Comparison of ENCODE assay signal across 29 mouse cellular contexts in genomic region chr7:46837073-46837472, GRCm38 (mm10). TPM values are rescaled to one million over a fixed set of nuclear protein-coding genes. Genes with fewer than 3 reads are reported as not detected.
DNase-seq lines count a peak whose midpoint lies in the region; ATAC-seq and TF ChIP-seq lines count a peak whose summit lies in the region.
"Had no signal": no experiment of that assay in that cellular context is flagged by ENCODE, and none has a peak within 500 bp of the region (broad histone marks: within the 10 kb centered on the region; RNA-seq: fewer than 3 reads in every experiment).

No protein-coding gene starts in this region.

- no peaks in the 10 kb centered on the region for H3K9me3 ChIP-seq in hindbrain, embryonic 10.5 days
- H3K9me3 ChIP-seq in hindbrain, embryonic 13.5 days: no peaks in the 10 kb centered on the region
- H3K9me3 ChIP-seq in liver, embryonic 12.5 days (replicated peaks): no peaks in the 10 kb centered on the region
- H3K9me3 ChIP-seq: forebrain, embryonic 13.5 days; heart, embryonic 13.5 days; hindbrain, embryonic 15.5 days; liver, embryonic 13.5 days; midbrain, embryonic 12.5 days; stomach, embryonic 15.5 days had no signal

- ATAC-seq in hindbrain, embryonic 13.5 days (ENCODE audit: low FRiP score): no peak
- no peak for ATAC-seq in liver, embryonic 12.5 days
- ATAC-seq: forebrain, embryonic 13.5 days had no signal

- no peak overlapping the region for H3K4me2 ChIP-seq in hindbrain, embryonic 13.5 days
- H3K4me2 ChIP-seq in liver, embryonic 12.5 days: no peak overlapping the region
- H3K4me2 ChIP-seq: midbrain, embryonic 12.5 days had no signal

- 40% methylated on average over 5 of the region's 5 CpGs for WGBS in hindbrain, embryonic 10.5 days
- WGBS in hindbrain, embryonic 13.5 days: 39% methylated on average over 5 of the region's 5 CpGs
- WGBS in liver, adult 2 months: 54% methylated on average over 5 of the region's 5 CpGs
- WGBS in liver, embryonic 12.5 days (ENCODE audit: insufficient replicate concordance): 78% methylated on average over 5 of the region's 5 CpGs
- WGBS in macrophage (ENCODE audit: missing documents): 96% methylated on average over 5 of the region's 5 CpGs

- no peak for DNase-seq in hindbrain, embryonic 10.5 days (ENCODE audit: low spot score)
- no peak for DNase-seq in liver, adult 2 months (ENCODE audit: extremely low read depth, low read depth, low spot score)
- no peak for DNase-seq in ovary, adult 18-20 months (ENCODE audit: low spot score)
- DNase-seq: adrenal gland, adult 8-10 months; cerebellum, adult 8-10 months; gastrocnemius, postnatal 14 days; heart, adult 18-20 months; heart, postnatal 36 days; kidney, adult 11 months; kidney, postnatal 14 days; layer of hippocampus, postnatal 36 days; liver, embryonic 13.5 days; lung, embryonic 14.5 days; lung, postnatal 4 days; thymus, adult 18-20 months had no signal

- no peak overlapping the region for H3K4me3 ChIP-seq in hindbrain, embryonic 10.5 days
- H3K4me3 ChIP-seq in hindbrain, embryonic 13.5 days: no peak overlapping the region
- peak overlapping the region; percentile 4; the same call in 1 of the 2 replicates for H3K4me3 ChIP-seq in liver, adult 2 months (ENCODE audit: insufficient read depth, low read depth, low read length)
- no peak overlapping the region for H3K4me3 ChIP-seq in liver, embryonic 12.5 days
- no peak overlapping the region for H3K4me3 ChIP-seq in brown adipose tissue, adult 24 weeks (ENCODE audit: insufficient read depth, low read depth, low read length)
- H3K4me3 ChIP-seq in macrophage (ENCODE audit: inconsistent target): no peak overlapping the region
- H3K4me3 ChIP-seq: forebrain, embryonic 13.5 days; heart, embryonic 13.5 days; hindbrain, embryonic 15.5 days; liver, embryonic 13.5 days; midbrain, embryonic 12.5 days; stomach, embryonic 15.5 days had no signal

- H3K9ac ChIP-seq in hindbrain, embryonic 13.5 days: no peak overlapping the region
- peak overlapping the region; percentile 28 for H3K9ac ChIP-seq in liver, adult 2 months (ENCODE audit: low read depth, low read length)
- no peak overlapping the region for H3K9ac ChIP-seq in liver, embryonic 12.5 days
- H3K9ac ChIP-seq: forebrain, embryonic 13.5 days; hindbrain, embryonic 15.5 days; liver, embryonic 13.5 days; midbrain, embryonic 12.5 days; stomach, embryonic 15.5 days had no signal

- H3K4me1 ChIP-seq in hindbrain, embryonic 10.5 days (replicated peaks): peaks cover 68% of the 10 kb centered on the region
- peaks cover 29% of the 10 kb centered on the region for H3K4me1 ChIP-seq in hindbrain, embryonic 13.5 days (replicated peaks)
- peaks cover 22% of the 10 kb centered on the region for H3K4me1 ChIP-seq in liver, adult 2 months (ENCODE audit: control insufficient read depth, insufficient read depth, low read length)
- peaks cover 74% of the 10 kb centered on the region for H3K4me1 ChIP-seq in liver, embryonic 12.5 days
- peaks cover 18% of the 10 kb centered on the region; the same call in 1 of the 2 replicates for H3K4me1 ChIP-seq in brown adipose tissue, adult 24 weeks (ENCODE audit: control insufficient read depth, insufficient read depth, insufficient read length, low read length)

- H3K27me3 ChIP-seq in hindbrain, embryonic 10.5 days (ENCODE audit: insufficient read depth, poor library complexity, severe bottlenecking): peaks cover 16% of the 10 kb centered on the region; the same call in 1 of the 2 replicates
- H3K27me3 ChIP-seq in hindbrain, embryonic 13.5 days: peaks cover 16% of the 10 kb centered on the region
- H3K27me3 ChIP-seq in liver, adult 2 months (ENCODE audit: control insufficient read depth, insufficient read depth, low read length): no peaks in the 10 kb centered on the region
- no peaks in the 10 kb centered on the region for H3K27me3 ChIP-seq in liver, embryonic 12.5 days (replicated peaks)
- H3K27me3 ChIP-seq: heart, embryonic 13.5 days; hindbrain, embryonic 15.5 days; liver, embryonic 13.5 days; stomach, embryonic 15.5 days had no signal

- H3K36me3 ChIP-seq in hindbrain, embryonic 10.5 days: no peaks in the 10 kb centered on the region
- H3K36me3 ChIP-seq in hindbrain, embryonic 13.5 days: no peaks in the 10 kb centered on the region
- no peaks in the 10 kb centered on the region for H3K36me3 ChIP-seq in liver, adult 2 months (ENCODE audit: control insufficient read depth, insufficient read depth, low read length)
- no peaks in the 10 kb centered on the region for H3K36me3 ChIP-seq in liver, embryonic 12.5 days
- no peaks in the 10 kb centered on the region for H3K36me3 ChIP-seq in macrophage (ENCODE audit: inconsistent target)
- H3K36me3 ChIP-seq: heart, embryonic 13.5 days; hindbrain, embryonic 15.5 days; liver, embryonic 13.5 days; midbrain, embryonic 12.5 days; stomach, embryonic 15.5 days had no signal

- H3K79me2 ChIP-seq in liver, adult 2 months (ENCODE audit: control insufficient read depth, insufficient read depth, low read length): no peaks in the 10 kb centered on the region
- H3K79me2 ChIP-seq in macrophage (ENCODE audit: inconsistent target): no peaks in the 10 kb centered on the region

- H3K27ac ChIP-seq in hindbrain, embryonic 10.5 days: peak overlapping the region; percentile 13; the same call in 1 of the 2 replicates
- H3K27ac ChIP-seq in hindbrain, embryonic 13.5 days: no peak overlapping the region
- peak overlapping the region; percentile 47 for H3K27ac ChIP-seq in liver, adult 2 months (replicated peaks; ENCODE audit: insufficient read depth, low read depth, low read length)
- no peak overlapping the region for H3K27ac ChIP-seq in liver, embryonic 12.5 days
- peak overlapping the region; percentile 20; the same call in 1 of the 2 replicates for H3K27ac ChIP-seq in brown adipose tissue, adult 24 weeks (replicated peaks; ENCODE audit: low read depth, low read length)
- peak overlapping the region; percentile 81; the same call in 1 of the 2 replicates for H3K27ac ChIP-seq in macrophage
- H3K27ac ChIP-seq: forebrain, embryonic 13.5 days; midbrain, embryonic 12.5 days had no signal

- TF ChIP-seq CTCF in liver, adult 2 months (IDR thresholded peaks at IDR 0.05; ENCODE audit: low read depth, low read length): no peak

- no peak for TF ChIP-seq POLR2A in liver, adult 2 months (IDR thresholded peaks at IDR 0.05; ENCODE audit: extremely low read depth, insufficient read depth, low read length)

RNA-seq across cellular contexts. Expression of gene Ldha, which starts 4.2 kb away (rescaled TPM):
- 2,204 and 3,422 TPM in 2 replicates for polyA plus RNA-seq in hindbrain, embryonic 10.5 days (2016; fragmentation: Nextera tagmentation; extraction: Ambion mirVana)
- polyA plus RNA-seq in hindbrain, embryonic 13.5 days (2015; fragmentation: Nextera tagmentation; extraction: Ambion mirVana): 521 and 535 TPM in 2 replicates
- 442 and 520 TPM in 2 replicates for total RNA-seq in liver, adult 2 months (2014; rRNA removed)
- 594 and 718 TPM in 2 replicates for polyA plus RNA-seq in liver, adult 2 months (2012; rRNA removed)
- polyA plus RNA-seq in liver, embryonic 12.5 days (2016; fragmentation: Nextera tagmentation; extraction: Ambion mirVana): 1,680 and 1,789 TPM in 2 replicates
- 1,796 and 2,267 TPM in 2 replicates for polyA plus RNA-seq in brown adipose tissue, adult 24 weeks (2012; ENCODE audit: insufficient read depth, insufficient read length, missing spikeins)
- 100 to 1,000 TPM in 4 of 26 experiments, 10 to 100 TPM in 22; 28.3 to 140 (median 69.6) TPM for total RNA-seq in macrophage (2018; cell fraction: chromatin; rRNA removed)
- total RNA-seq in macrophage (2018; cell fraction: cytosol; rRNA removed): 100 to 1,000 TPM; 342 to 466 (median 395) TPM
- 100 to 1,000 TPM in 25 of 26 experiments, 10 to 100 TPM in 1; 83.2 to 291 (median 163) TPM for total RNA-seq in macrophage (2018; cell fraction: nucleus; rRNA removed)
- 352 to 860 TPM (median 417 TPM) in 3 replicates for polyA plus RNA-seq in macrophage (2018)

RNA-seq across cellular contexts. Expression of gene Ldhc, which starts 23.9 kb away (rescaled TPM):
- polyA plus RNA-seq in hindbrain, embryonic 10.5 days (2016; fragmentation: Nextera tagmentation; extraction: Ambion mirVana): not detected in 2 replicates
- 0.26 and 0.35 TPM in 2 replicates for polyA plus RNA-seq in hindbrain, embryonic 13.5 days (2015; fragmentation: Nextera tagmentation; extraction: Ambion mirVana)
- not detected in 2 replicates for total RNA-seq in liver, adult 2 months (2014; rRNA removed)
- polyA plus RNA-seq in liver, adult 2 months (2012; rRNA removed): not detected in 2 replicates
- polyA plus RNA-seq in liver, embryonic 12.5 days (2016; fragmentation: Nextera tagmentation; extraction: Ambion mirVana): 0.15 and 0.22 TPM in 2 replicates
- not detected in 2 replicates for polyA plus RNA-seq in brown adipose tissue, adult 24 weeks (2012; ENCODE audit: insufficient read depth, insufficient read length, missing spikeins)
- total RNA-seq in macrophage (2018; cell fraction: chromatin; rRNA removed): not detected
- not detected for total RNA-seq in macrophage (2018; cell fraction: cytosol; rRNA removed)
- not detected for total RNA-seq in macrophage (2018; cell fraction: nucleus; rRNA removed)
- not detected in 3 replicates for polyA plus RNA-seq in macrophage (2018)
- total RNA-seq: adrenal gland, adult 8-10 months; gastrocnemius, postnatal 14 days; heart, adult 18-20 months; heart, postnatal 36 days; layer of hippocampus, adult 18-20 months; layer of hippocampus, postnatal 36 days; left cerebral cortex, postnatal 10 days; MEL had no signal
- polyA plus RNA-seq: C2C12; forebrain, embryonic 13.5 days; heart, embryonic 13.5 days; urinary bladder, adult 2 months had no signal

RNA-seq across cellular contexts. Expression of gene Gtf2h1, which starts 41.2 kb away (rescaled TPM):
- polyA plus RNA-seq in hindbrain, embryonic 10.5 days (2016; fragmentation: Nextera tagmentation; extraction: Ambion mirVana): 42.0 and 53.0 TPM in 2 replicates
- polyA plus RNA-seq in hindbrain, embryonic 13.5 days (2015; fragmentation: Nextera tagmentation; extraction: Ambion mirVana): 43.7 and 44.2 TPM in 2 replicates
- total RNA-seq in liver, adult 2 months (2014; rRNA removed): 30.9 and 33.2 TPM in 2 replicates
- polyA plus RNA-seq in liver, adult 2 months (2012; rRNA removed): 6.3 and 6.7 TPM in 2 replicates
- polyA plus RNA-seq in liver, embryonic 12.5 days (2016; fragmentation: Nextera tagmentation; extraction: Ambion mirVana): 56.4 and 59.0 TPM in 2 replicates
- polyA plus RNA-seq in brown adipose tissue, adult 24 weeks (2012; ENCODE audit: insufficient read depth, insufficient read length, missing spikeins): 17.6 and 24.3 TPM in 2 replicates
- 10 to 100 TPM; 33.1 to 80.2 (median 55.2) TPM for total RNA-seq in macrophage (2018; cell fraction: chromatin; rRNA removed)
- 10 to 100 TPM; 42.8 to 68.4 (median 52.3) TPM for total RNA-seq in macrophage (2018; cell fraction: cytosol; rRNA removed)
- total RNA-seq in macrophage (2018; cell fraction: nucleus; rRNA removed): 10 to 100 TPM; 32.7 to 63.1 (median 45.6) TPM
- 41.4 to 101 TPM (median 42.4 TPM) in 3 replicates for polyA plus RNA-seq in macrophage (2018)

RNA-seq across cellular contexts. Expression of gene Hps5, which starts 41.2 kb away (rescaled TPM):
- polyA plus RNA-seq in hindbrain, embryonic 10.5 days (2016; fragmentation: Nextera tagmentation; extraction: Ambion mirVana): 20.0 and 21.1 TPM in 2 replicates
- polyA plus RNA-seq in hindbrain, embryonic 13.5 days (2015; fragmentation: Nextera tagmentation; extraction: Ambion mirVana): 15.6 and 16.3 TPM in 2 replicates
- total RNA-seq in liver, adult 2 months (2014; rRNA removed): 11.3 and 11.8 TPM in 2 replicates
- 7.3 and 9.0 TPM in 2 replicates for polyA plus RNA-seq in liver, adult 2 months (2012; rRNA removed)
- polyA plus RNA-seq in liver, embryonic 12.5 days (2016; fragmentation: Nextera tagmentation; extraction: Ambion mirVana): 9.7 and 10.7 TPM in 2 replicates
- polyA plus RNA-seq in brown adipose tissue, adult 24 weeks (2012; ENCODE audit: insufficient read depth, insufficient read length, missing spikeins): 11.9 and 13.5 TPM in 2 replicates
- total RNA-seq in macrophage (2018; cell fraction: chromatin; rRNA removed): 100 to 1,000 TPM in 12 of 26 experiments, 10 to 100 TPM in 14; 23.0 to 137 (median 96.7) TPM
- 10 to 100 TPM; 15.7 to 33.8 (median 24.0) TPM for total RNA-seq in macrophage (2018; cell fraction: cytosol; rRNA removed)
- total RNA-seq in macrophage (2018; cell fraction: nucleus; rRNA removed): 10 to 100 TPM; 23.1 to 91.3 (median 62.5) TPM
- polyA plus RNA-seq in macrophage (2018): 16.3 to 29.8 TPM (median 23.7 TPM) in 3 replicates

Comparison
In these comparisons a context has a peak if more than half of its experiments do, and no peak if none do; other contexts are left out.
1. H3K27ac ChIP-seq: peak in hindbrain, embryonic 10.5 days (single experiment), liver, adult 2 months (single experiment), brown adipose tissue, adult 24 weeks (single experiment) and macrophage (single experiment); none in hindbrain, embryonic 13.5 days (single experiment) and liver, embryonic 12.5 days (single experiment).